9 mouse cellular contexts compared by ENCODE assay signal in the genomic region with DNA sequence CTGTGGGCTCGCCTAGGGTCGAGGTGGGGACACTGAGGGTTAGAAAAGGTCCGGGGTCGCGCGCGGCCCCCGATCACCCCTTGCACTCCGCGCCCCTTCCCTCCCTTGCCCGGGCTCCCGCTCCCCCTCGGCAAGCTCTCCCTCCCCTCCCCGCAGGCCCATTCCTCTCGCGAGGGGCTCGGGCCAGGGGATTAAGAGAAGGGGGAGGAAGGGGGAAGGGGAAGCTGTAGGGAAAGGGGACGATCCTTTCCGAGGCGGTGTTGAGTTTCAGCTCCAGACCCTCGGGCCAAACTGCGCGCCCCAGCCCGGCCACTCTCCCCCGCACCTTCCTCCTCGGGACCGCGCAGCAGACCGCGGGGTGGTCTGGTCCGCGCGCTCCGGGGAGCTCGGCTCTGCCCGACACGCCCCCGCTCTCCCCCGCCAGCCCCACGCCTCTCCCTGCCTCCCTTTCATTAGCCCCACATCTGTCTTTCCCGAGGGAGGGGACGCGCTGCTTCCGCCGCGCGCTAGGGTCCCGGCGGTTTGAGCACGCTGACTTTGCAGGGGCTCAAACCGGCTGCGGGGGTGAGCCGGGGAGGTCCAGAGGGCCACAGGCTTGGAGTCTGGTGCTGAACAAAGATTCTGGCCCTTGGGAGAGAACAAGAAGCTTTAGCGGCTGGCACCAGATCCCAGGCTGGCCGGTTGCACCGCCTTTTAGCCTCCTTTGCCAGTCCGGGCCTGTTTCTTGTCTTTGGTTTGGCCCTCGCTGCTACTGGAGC. TPM values are rescaled to one million over a fixed set of nuclear protein-coding genes. Genes with fewer than 3 reads are reported as not detected.
DNase-seq lines count a peak whose midpoint lies in the region; ATAC-seq and TF ChIP-seq lines count a peak whose summit lies in the region.
"Had no signal": no experiment of that assay in that cellular context is flagged by ENCODE, and none has a peak within 500 bp of the region (broad histone marks: within the 10 kb centered on the region; RNA-seq: fewer than 3 reads in every experiment).

No protein-coding gene starts in this region.

- DNase-seq in left cerebral cortex, adult 2 months (ENCODE audit: extremely low spot score in 1 of 2, low spot score in 2 of 2): no peak
- DNase-seq in left cerebral cortex, postnatal 36 days (ENCODE audit: low spot score in 2 of 2): no peak
- peak; percentile 58 for DNase-seq in heart, adult 8-10 months (ENCODE audit: low spot score)
- peak; percentile 95 for DNase-seq in kidney, postnatal 0 days (ENCODE audit: low spot score)
- DNase-seq in lung, postnatal 14 days: peak; percentile 40
- DNase-seq in B cell, adult 2 months: no peak

- intact Hi-C loops in left cerebral cortex, adult 2 months (cut with DNase I): no loop called here
- intact Hi-C loops in left cerebral cortex, postnatal 36 days (cut with DNase I): no loop called here

- H3K27ac ChIP-seq in left cerebral cortex, adult 2 months: peak overlapping the region; percentile 76
- H3K27ac ChIP-seq in embryonic facial prominence, embryonic 12.5 days: peak overlapping the region; percentile 99
- H3K27ac ChIP-seq in kidney, postnatal 0 days: peak overlapping the region; percentile 95
- peak overlapping the region; percentile 49; the same call in 1 of the 2 replicates for H3K27ac ChIP-seq in small intestine, adult 2 months (ENCODE audit: insufficient read depth, low read depth, low read length)

- H3K9ac ChIP-seq in embryonic facial prominence, embryonic 12.5 days: peak overlapping the region; percentile 84
- H3K9ac ChIP-seq in kidney, postnatal 0 days (ENCODE audit: low read depth, low read length): peak overlapping the region; percentile 80

- under 1% methylated on average over 52 of the region's 58 CpGs for WGBS in embryonic facial prominence, embryonic 12.5 days
- WGBS in kidney, postnatal 0 days: 1% methylated on average over 46 of the region's 58 CpGs
- 3% methylated on average over 57 of the region's 58 CpGs for WGBS in small intestine, adult 2 months

- H3K36me3 ChIP-seq in embryonic facial prominence, embryonic 12.5 days: peaks cover 10% of the 10 kb centered on the region
- no peaks in the 10 kb centered on the region for H3K36me3 ChIP-seq in kidney, postnatal 0 days (ENCODE audit: insufficient read depth, low read length)
- H3K36me3 ChIP-seq in small intestine, adult 2 months (ENCODE audit: control insufficient read depth, insufficient read depth, low read length): no peaks in the 10 kb centered on the region

- TF ChIP-seq POLR2A in small intestine, adult 2 months (IDR thresholded peaks at IDR 0.05; ENCODE audit: low read depth, low read length): no peak

- TF ChIP-seq CTCF in left cerebral cortex, adult 2 months (IDR thresholded peaks at IDR 0.05): no peak
- TF ChIP-seq CTCF in kidney, postnatal 0 days (IDR thresholded peaks at IDR 0.05; ENCODE audit: low read depth): no peak
- TF ChIP-seq CTCF in small intestine, adult 2 months (IDR thresholded peaks at IDR 0.05; ENCODE audit: extremely low read depth, insufficient read length, insufficient replicate concordance, low read depth, low read length): no peak

- peak overlapping the region; percentile 54 for H3K4me3 ChIP-seq in left cerebral cortex, adult 2 months
- peak overlapping the region; percentile 51 for H3K4me3 ChIP-seq in embryonic facial prominence, embryonic 12.5 days
- peak overlapping the region; percentile 48 for H3K4me3 ChIP-seq in kidney, postnatal 0 days (replicated peaks; ENCODE audit: low read depth, low read length)
- H3K4me3 ChIP-seq in small intestine, adult 2 months (ENCODE audit: low read depth, low read length): peak overlapping the region; percentile 57

- peak overlapping the region; percentile 71 for H3K4me2 ChIP-seq in embryonic facial prominence, embryonic 12.5 days (replicated peaks)
- peak overlapping the region; percentile 88 for H3K4me2 ChIP-seq in kidney, postnatal 0 days (ENCODE audit: low read length)

- H3K27me3 ChIP-seq in embryonic facial prominence, embryonic 12.5 days: no peaks in the 10 kb centered on the region
- H3K27me3 ChIP-seq in kidney, postnatal 0 days (ENCODE audit: insufficient read depth, low read length): no peaks in the 10 kb centered on the region
- H3K27me3 ChIP-seq in small intestine, adult 2 months (ENCODE audit: control insufficient read depth, insufficient read depth, low read length): peaks cover 26% of the 10 kb centered on the region

- H3K4me1 ChIP-seq in embryonic facial prominence, embryonic 12.5 days: peaks cover 30% of the 10 kb centered on the region
- H3K4me1 ChIP-seq in kidney, postnatal 0 days (replicated peaks; ENCODE audit: insufficient read depth, low read length): peaks cover 22% of the 10 kb centered on the region
- peaks cover 8% of the 10 kb centered on the region; the same call in 1 of the 2 replicates for H3K4me1 ChIP-seq in small intestine, adult 2 months (ENCODE audit: control insufficient read depth, insufficient read depth, insufficient read length, low read length)

- ATAC-seq in embryonic facial prominence, embryonic 12.5 days (ENCODE audit: insufficient number of reproducible peaks, insufficient read depth, low FRiP score, low TSS enrichment): peak; percentile 76
- peak; percentile 85 for ATAC-seq in kidney, postnatal 0 days (replicated peaks; ENCODE audit: low FRiP score, low read depth)
- ATAC-seq: Patski had no signal

- H3K9me3 ChIP-seq in embryonic facial prominence, embryonic 12.5 days: peaks cover 8% of the 10 kb centered on the region
- H3K9me3 ChIP-seq in kidney, postnatal 0 days (replicated peaks; ENCODE audit: low read length): no peaks in the 10 kb centered on the region

RNA-seq across cellular contexts. Expression of a gene that starts 0.7 kb away (rescaled TPM):
- 1 to 10 TPM; 5.1 to 8.1 TPM for total RNA-seq in left cerebral cortex, adult 2 months (2021)
- 1 to 10 TPM; 7.1 to 7.3 TPM for total RNA-seq in left cerebral cortex, postnatal 36 days (2021)
- 49.0 and 49.3 TPM in 2 replicates for polyA plus RNA-seq in embryonic facial prominence, embryonic 12.5 days (2016; fragmentation: Nextera tagmentation; extraction: Ambion mirVana)
- total RNA-seq in heart, adult 8-10 months (2022): 1 to 10 TPM; 1.6 to 2.6 (median 2.2) TPM
- 15.0 and 16.0 TPM in 2 replicates for polyA plus RNA-seq in kidney, postnatal 0 days (2015; fragmentation: Nextera tagmentation; extraction: Ambion mirVana)
- 5.4 and 5.7 TPM in 2 replicates for polyA plus RNA-seq in small intestine, adult 2 months (2012; rRNA removed)
- polyA plus RNA-seq: Patski had no signal

RNA-seq across cellular contexts. Expression of a gene that starts 5.9 kb away (rescaled TPM):
- total RNA-seq in left cerebral cortex, adult 2 months (2021): not detected
- total RNA-seq in left cerebral cortex, postnatal 36 days (2021): not detected
- polyA plus RNA-seq in embryonic facial prominence, embryonic 12.5 days (2016; fragmentation: Nextera tagmentation; extraction: Ambion mirVana): 0.15 TPM in 1 of 2 replicates, not detected in the other
- total RNA-seq in heart, adult 8-10 months (2022): not detected
- polyA plus RNA-seq in kidney, postnatal 0 days (2015; fragmentation: Nextera tagmentation; extraction: Ambion mirVana): 0.11 TPM in 1 of 2 replicates, not detected in the other
- 0.53 and 1.1 TPM in 2 replicates for polyA plus RNA-seq in small intestine, adult 2 months (2012; rRNA removed)
- polyA plus RNA-seq: Patski had no signal

RNA-seq across cellular contexts. Expression of a gene that starts 9.5 kb away (rescaled TPM):
- 10 to 100 TPM; 46.5 to 53.5 TPM for total RNA-seq in left cerebral cortex, adult 2 months (2021)
- 10 to 100 TPM; 56.6 to 59.4 TPM for total RNA-seq in left cerebral cortex, postnatal 36 days (2021)
- polyA plus RNA-seq in embryonic facial prominence, embryonic 12.5 days (2016; fragmentation: Nextera tagmentation; extraction: Ambion mirVana): 6.2 and 9.5 TPM in 2 replicates
- total RNA-seq in heart, adult 8-10 months (2022): 1 to 10 TPM in 1 of 4 experiments, under 1 TPM in 1, not detected in 2; 0.41 to 1.2 TPM
- 1.9 and 2.1 TPM in 2 replicates for polyA plus RNA-seq in kidney, postnatal 0 days (2015; fragmentation: Nextera tagmentation; extraction: Ambion mirVana)
- polyA plus RNA-seq in small intestine, adult 2 months (2012; rRNA removed): 0.46 and 0.93 TPM in 2 replicates
- polyA plus RNA-seq: Patski had no signal

RNA-seq across cellular contexts. Expression of a gene that starts 13.6 kb away (rescaled TPM):
- total RNA-seq in left cerebral cortex, adult 2 months (2021): 100 to 1,000 TPM; 586 to 617 TPM
- total RNA-seq in left cerebral cortex, postnatal 36 days (2021): 100 to 1,000 TPM; 618 to 651 TPM
- polyA plus RNA-seq in embryonic facial prominence, embryonic 12.5 days (2016; fragmentation: Nextera tagmentation; extraction: Ambion mirVana): 114 and 122 TPM in 2 replicates
- 1 to 10 TPM; 1.7 to 3.6 (median 2.6) TPM for total RNA-seq in heart, adult 8-10 months (2022)
- 39.9 and 48.1 TPM in 2 replicates for polyA plus RNA-seq in kidney, postnatal 0 days (2015; fragmentation: Nextera tagmentation; extraction: Ambion mirVana)
- 15.2 and 18.0 TPM in 2 replicates for polyA plus RNA-seq in small intestine, adult 2 months (2012; rRNA removed)

RNA-seq across cellular contexts. Expression of a gene that starts 34.3 kb away (rescaled TPM):
- 100 to 1,000 TPM; 247 to 267 TPM for total RNA-seq in left cerebral cortex, adult 2 months (2021)
- 100 to 1,000 TPM; 194 to 280 TPM for total RNA-seq in left cerebral cortex, postnatal 36 days (2021)
- polyA plus RNA-seq in embryonic facial prominence, embryonic 12.5 days (2016; fragmentation: Nextera tagmentation; extraction: Ambion mirVana): 199 and 201 TPM in 2 replicates
- 10 to 100 TPM; 37.3 to 54.4 (median 50.2) TPM for total RNA-seq in heart, adult 8-10 months (2022)
- 113 and 123 TPM in 2 replicates for polyA plus RNA-seq in kidney, postnatal 0 days (2015; fragmentation: Nextera tagmentation; extraction: Ambion mirVana)
- 19.7 and 36.0 TPM in 2 replicates for polyA plus RNA-seq in small intestine, adult 2 months (2012; rRNA removed)

Comparison
In these comparisons a context has a peak if more than half of its experiments do, and no peak if none do; other contexts are left out.
1. DNase-seq: peak in heart, adult 8-10 months (single experiment), kidney, postnatal 0 days (single experiment) and lung, postnatal 14 days (single experiment); none in left cerebral cortex, adult 2 months (0 of 2), left cerebral cortex, postnatal 36 days (0 of 2) and B cell, adult 2 months (0 of 2).
2. H3K27ac ChIP-seq: peak in every context shown above with its lines; median percentile 99 in embryonic facial prominence, embryonic 12.5 days; 95 in kidney, postnatal 0 days; 76 in left cerebral cortex, adult 2 months; 49 in small intestine, adult 2 months.
3. RNA of a gene that starts 9.5 kb away (total RNA-seq): 56.6 to 59.4 TPM in left cerebral cortex, postnatal 36 days and 46.5 to 53.5 TPM in left cerebral cortex, adult 2 months; 0.41 to 1.2 TPM in heart, adult 8-10 months; every median in the first group is over 10 times any median in the second.
4. Peak in every context shown above with its lines, with median percentiles within 50 percentile points of each other: H3K4me3 ChIP-seq.